Mouse (Mus musculus) lung, adult 2 months (tissue): ENCODE data around the gene Mapk9.

Source experiments
- CTCF ChIP-seq: fragments of 200-500 bp; IDR thresholded peaks from 2 replicates; pipeline ENCODE4 v1.5.1; 2011; ENCODE audit warnings: mild to moderate bottlenecking, low read length, control low read depth; ENCODE audit not compliant: insufficient read depth
- POLR2A ChIP-seq: fragments of 200-500 bp; IDR thresholded peaks from 2 replicates; pipeline ENCODE4 v1.6.1; 2011; ENCODE audit warnings: low read depth, mild to moderate bottlenecking, control low read depth, low read length, borderline replicate concordance; ENCODE audit errors: extremely low read depth

DNA sequence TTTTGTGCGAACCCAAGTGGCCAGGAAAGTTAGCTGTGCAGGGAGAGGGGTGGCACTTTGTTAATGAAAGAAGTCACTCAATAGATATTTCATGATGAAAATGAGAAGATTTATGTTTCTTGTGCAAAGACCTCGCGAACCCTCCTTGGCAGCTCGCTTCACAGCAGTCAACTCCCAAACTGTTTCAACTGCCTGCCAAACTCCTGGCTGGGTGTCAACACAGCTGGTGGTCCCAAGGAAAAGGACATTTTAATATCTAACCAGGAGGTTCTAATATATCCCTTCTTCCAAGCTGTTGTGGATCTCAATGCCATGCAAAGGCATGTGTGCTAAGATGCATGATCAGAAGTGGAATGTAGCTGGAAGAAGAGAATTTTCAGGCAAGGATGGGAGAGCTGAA lies 45.0 kb upstream of the Mapk9 start:
- no peak for TF ChIP-seq POLR2A
- no peak for TF ChIP-seq CTCF
